Mouse (Mus musculus): Measurements from ENCODE around the gene Eif3f. TPM values are rescaled to one million over a fixed set of nuclear protein-coding genes. Genes with fewer than 3 reads are reported as not detected.

Gene Eif3f
- polyA plus RNA-seq, 1 experiment from 2014 or later: 111 TPM

DNA sequence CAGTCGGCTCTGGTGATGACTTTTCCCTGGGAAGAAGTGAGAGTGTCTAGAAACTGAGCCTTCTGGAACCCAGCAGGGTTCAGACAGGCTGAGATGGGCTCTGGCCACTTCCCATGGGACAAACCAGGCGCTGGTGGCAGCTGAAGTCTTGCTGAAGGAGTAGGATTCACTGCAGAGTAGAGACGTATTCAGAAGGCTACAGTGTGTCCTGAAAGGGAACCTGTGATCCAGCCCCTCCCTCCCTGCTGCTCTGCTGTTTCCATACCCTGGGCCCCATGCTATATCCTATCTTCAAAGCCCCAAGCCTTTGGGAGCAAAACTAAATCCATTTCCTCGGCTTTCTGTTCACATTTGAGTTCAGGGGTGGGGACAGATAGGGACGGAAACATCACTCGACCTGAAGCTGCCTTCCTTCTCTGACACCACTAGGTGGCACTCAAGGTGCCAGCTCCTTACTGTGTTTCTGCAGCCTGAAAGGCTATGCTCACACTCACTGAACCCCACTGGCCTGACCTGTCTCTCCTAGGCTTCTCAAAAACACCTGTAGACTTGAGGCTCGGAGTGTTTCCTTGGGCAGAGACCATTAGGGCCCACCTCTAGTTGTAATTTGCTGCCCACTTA lies 32.6 kb downstream of the Eif3f start:
- DNase-seq (ENCODE audit: low spot score): peak; percentile 51

DNA sequence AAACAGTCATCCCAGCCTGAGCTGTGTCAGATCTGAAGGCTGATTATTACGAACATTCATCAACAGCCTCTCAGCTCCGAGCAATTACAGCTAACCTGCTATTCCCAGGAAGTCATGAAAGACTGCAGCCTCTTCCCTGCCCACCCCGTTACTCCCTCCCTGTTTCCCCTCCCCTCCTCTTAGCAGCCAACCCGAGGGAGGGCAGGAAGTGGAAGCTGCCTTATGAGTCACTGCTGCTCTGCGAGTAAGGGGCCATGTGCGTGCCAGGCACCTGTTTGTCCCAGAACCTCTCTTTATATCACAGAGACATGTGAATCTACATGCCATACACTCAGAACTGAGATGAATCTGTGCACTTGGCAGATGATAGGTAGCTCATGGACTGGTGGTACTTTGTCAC lies 34.0 kb downstream of the Eif3f start:
- no peak for DNase-seq (ENCODE audit: low spot score)

DNA sequence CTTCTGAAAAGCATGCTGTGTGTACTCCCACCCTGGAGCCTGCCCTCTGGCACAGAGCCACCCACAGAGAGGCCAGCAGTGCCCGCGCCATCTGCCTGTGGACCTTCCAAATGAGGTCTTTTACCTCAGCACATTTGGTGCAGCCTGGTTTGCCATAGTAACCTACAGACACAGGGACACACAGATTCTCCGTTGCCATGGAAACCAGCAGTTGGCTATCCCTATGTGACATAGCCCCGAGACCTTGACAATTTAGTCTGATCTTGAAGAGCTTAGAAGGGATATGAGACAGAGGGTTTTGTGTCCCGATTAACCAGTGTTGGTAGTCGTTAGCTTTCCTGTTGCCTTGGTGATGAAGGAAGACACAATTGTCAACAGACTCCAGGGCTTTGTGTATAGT lies 38.1 kb downstream of the Eif3f start:
- DNase-seq (ENCODE audit: low spot score): no peak

DNA sequence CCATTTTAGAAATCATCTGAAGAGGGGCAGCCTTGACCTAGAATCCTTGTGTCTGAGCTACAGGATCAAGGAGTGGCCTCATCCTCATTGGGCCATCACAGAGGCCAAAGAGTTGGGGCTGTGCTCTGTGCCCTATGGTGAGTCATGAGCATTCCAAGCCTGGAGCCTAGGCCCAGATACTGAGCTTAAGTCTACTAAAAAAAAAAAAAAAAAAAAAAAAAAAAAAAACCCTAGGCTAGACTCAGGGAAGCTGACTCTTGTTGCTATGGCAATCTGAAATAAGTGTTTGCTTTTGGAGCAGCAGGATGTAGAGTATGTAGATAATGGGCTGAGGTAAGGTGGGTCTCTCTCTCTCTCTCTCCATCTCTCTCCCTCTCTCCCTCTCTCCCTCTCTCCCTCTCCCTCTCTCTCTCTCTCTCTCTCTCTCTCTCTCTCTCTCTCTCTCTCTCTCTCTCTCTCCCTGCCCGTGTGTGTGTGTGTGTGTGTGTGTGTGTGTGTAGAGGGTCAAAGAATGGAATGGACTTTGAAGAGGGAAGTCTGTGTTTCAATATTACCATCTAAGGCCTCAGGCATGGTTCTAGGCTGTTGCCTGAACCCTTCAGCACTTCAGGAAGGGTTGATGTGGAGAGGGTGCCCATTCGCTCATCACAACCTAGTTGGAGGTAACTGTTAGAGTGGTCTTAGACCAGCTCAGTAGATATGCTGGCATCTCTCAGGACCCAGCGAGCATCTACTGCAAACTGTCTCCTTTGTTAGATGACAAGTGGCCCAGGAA lies 51.9 kb downstream of the Eif3f start:
- DNase-seq (ENCODE audit: low spot score): no peak

DNA sequence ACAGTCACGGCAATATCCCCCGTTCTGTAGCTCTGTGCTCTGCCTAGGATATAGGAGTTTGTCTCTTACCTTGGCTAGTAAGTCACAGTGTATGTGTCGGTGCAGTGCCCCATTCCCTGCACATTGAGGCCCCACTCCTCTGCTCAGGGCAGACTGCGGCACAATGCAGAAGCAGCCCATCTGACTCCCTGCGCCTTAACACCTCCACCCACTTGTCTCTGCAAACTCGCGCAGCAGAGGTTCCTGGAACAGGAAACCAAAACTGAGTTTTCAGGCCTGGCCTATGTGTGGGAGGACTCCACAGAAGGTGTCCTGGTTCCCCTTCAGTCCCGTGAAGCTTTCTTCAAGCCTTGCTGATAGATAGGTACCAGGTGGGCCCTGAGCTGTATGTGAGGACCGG lies 57.0 kb downstream of the Eif3f start:
- DNase-seq (ENCODE audit: low spot score): no peak

Other genes starting within 250 kb of the Eif3f start
- not detected in 2 replicates for gene Olfr512, start 221.1 kb upstream of the Eif3f start, polyA plus RNA-seq (2015; fragmentation: Nextera tagmentation; extraction: Ambion mirVana)
- not detected in 2 replicates for gene Olfr513, start 183.4 kb upstream of the Eif3f start, polyA plus RNA-seq (2015; fragmentation: Nextera tagmentation; extraction: Ambion mirVana)
- not detected in 2 replicates for gene Olfr514, start 108.4 kb upstream of the Eif3f start, polyA plus RNA-seq (2015; fragmentation: Nextera tagmentation; extraction: Ambion mirVana)
- not detected in 2 replicates for gene Olfr516, start 83.9 kb upstream of the Eif3f start, polyA plus RNA-seq (2015; fragmentation: Nextera tagmentation; extraction: Ambion mirVana)
- not detected in 2 replicates for gene Olfr517, start 62.0 kb upstream of the Eif3f start, polyA plus RNA-seq (2015; fragmentation: Nextera tagmentation; extraction: Ambion mirVana)
- gene Olfr518, start 49.4 kb upstream of the Eif3f start, polyA plus RNA-seq (2015; fragmentation: Nextera tagmentation; extraction: Ambion mirVana): not detected in 2 replicates
- not detected in 2 replicates for gene Olfr519, start 40.0 kb upstream of the Eif3f start, polyA plus RNA-seq (2015; fragmentation: Nextera tagmentation; extraction: Ambion mirVana)
- 0.04 and 0.13 TPM in 2 replicates for gene Nlrp10, start 4.2 kb upstream of the Eif3f start, polyA plus RNA-seq (2015; fragmentation: Nextera tagmentation; extraction: Ambion mirVana)
- 0.05 and 0.06 TPM in 2 replicates for gene Tub, start 15.9 kb downstream of the Eif3f start, polyA plus RNA-seq (2015; fragmentation: Nextera tagmentation; extraction: Ambion mirVana)
- gene Ric3, start 148.9 kb downstream of the Eif3f start, polyA plus RNA-seq (2015; fragmentation: Nextera tagmentation; extraction: Ambion mirVana): 0.40 and 0.48 TPM in 2 replicates
- 2.5 and 2.6 TPM in 2 replicates for gene Lmo1, start 240.8 kb downstream of the Eif3f start, polyA plus RNA-seq (2015; fragmentation: Nextera tagmentation; extraction: Ambion mirVana)